Mouse (Mus musculus): ENCODE results near the gene Gpr180.

DNA sequence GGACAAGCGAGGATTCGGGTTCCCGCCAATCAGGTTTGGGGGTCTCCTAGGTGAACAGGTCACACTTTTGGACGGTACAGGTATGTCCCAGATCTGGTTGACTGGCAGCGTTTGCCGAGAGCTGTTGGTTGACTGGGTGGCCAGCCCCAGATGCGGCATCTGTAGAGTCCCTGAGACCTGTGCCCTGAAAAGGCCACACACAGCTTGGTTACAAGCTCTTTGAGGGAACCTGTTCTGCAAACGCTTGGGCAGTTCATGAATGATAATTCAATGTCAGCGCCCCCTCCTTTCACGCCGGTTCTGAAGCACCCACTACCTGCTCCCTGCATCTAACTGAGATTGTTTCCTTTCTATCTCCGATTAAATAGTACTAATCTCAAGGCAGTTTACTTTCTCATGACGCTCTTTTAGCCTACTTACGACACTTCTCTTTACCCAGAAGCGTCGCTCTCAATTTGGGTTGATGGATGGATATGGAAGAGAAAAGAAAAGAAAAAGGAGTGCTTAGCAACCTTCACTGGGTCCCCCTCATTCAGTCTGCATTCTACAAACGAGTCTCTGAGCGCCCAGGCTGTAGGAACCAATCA, 47.1 kb upstream of the Gpr180 start:
- TF ChIP-seq CTCF (IDR thresholded peaks at IDR 0.05; ENCODE audit: insufficient read depth, low read length) (no peak), POLR2A (IDR thresholded peaks at IDR 0.05; ENCODE audit: borderline replicate concordance, extremely low read depth, low read depth, low read length) (no peak)
